In the genomic region with DNA sequence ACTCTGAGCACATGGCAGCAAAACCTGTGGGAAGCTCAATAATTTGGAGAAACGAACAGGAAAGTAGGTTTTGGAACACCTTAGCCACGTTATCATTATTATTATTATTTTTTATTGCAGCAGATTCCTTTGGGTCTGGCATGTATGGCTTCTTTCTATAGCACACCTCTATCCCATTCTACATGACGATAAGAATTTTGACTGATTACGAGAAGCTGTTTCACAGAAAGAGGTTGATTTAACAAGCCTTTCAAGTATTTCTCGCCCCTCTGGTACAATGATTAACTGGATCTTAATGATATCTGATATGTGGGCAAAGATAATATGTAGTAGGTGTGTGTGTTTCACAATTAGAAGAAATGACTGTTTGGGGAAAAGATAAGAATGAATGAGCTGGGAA, we compare ENCODE assay signal across 14 mouse cellular contexts.
"Had no signal": no experiment of that assay in that cellular context is flagged by ENCODE, and none has a peak within 500 bp of the region (broad histone marks: within the 10 kb centered on the region; RNA-seq: fewer than 3 reads in every experiment).

No protein-coding gene starts in this region.

- ATAC-seq: forebrain, embryonic 13.5 days; forebrain, embryonic 14.5 days; forebrain, embryonic 15.5 days; forebrain, embryonic 16.5 days; forebrain, postnatal 0 days had no signal

- H3K4me1 ChIP-seq: embryonic facial prominence, embryonic 12.5 days; embryonic facial prominence, embryonic 13.5 days; embryonic facial prominence, embryonic 15.5 days had no signal

- H3K4me2 ChIP-seq: embryonic facial prominence, embryonic 12.5 days; embryonic facial prominence, embryonic 13.5 days; embryonic facial prominence, embryonic 15.5 days; forebrain, embryonic 12.5 days; forebrain, embryonic 13.5 days; forebrain, embryonic 15.5 days had no signal

- H3K36me3 ChIP-seq: embryonic facial prominence, embryonic 10.5 days; embryonic facial prominence, embryonic 12.5 days; embryonic facial prominence, embryonic 13.5 days; embryonic facial prominence, embryonic 15.5 days; forebrain, embryonic 10.5 days; forebrain, embryonic 12.5 days; forebrain, embryonic 15.5 days had no signal

- H3K4me3 ChIP-seq: embryonic facial prominence, embryonic 10.5 days; embryonic facial prominence, embryonic 12.5 days; embryonic facial prominence, embryonic 13.5 days; embryonic facial prominence, embryonic 15.5 days; erythroblast, embryonic 14.5 days; forebrain, embryonic 10.5 days; forebrain, embryonic 12.5 days; forebrain, embryonic 13.5 days; forebrain, embryonic 15.5 days; gastrocnemius, adult 2 months; heart, adult 2 months had no signal

- H3K9ac ChIP-seq: embryonic facial prominence, embryonic 12.5 days; embryonic facial prominence, embryonic 13.5 days; embryonic facial prominence, embryonic 15.5 days; forebrain, embryonic 12.5 days; forebrain, embryonic 13.5 days; forebrain, embryonic 15.5 days; forebrain, postnatal 0 days had no signal

- H3K9me3 ChIP-seq: embryonic facial prominence, embryonic 10.5 days; embryonic facial prominence, embryonic 12.5 days; embryonic facial prominence, embryonic 13.5 days; embryonic facial prominence, embryonic 15.5 days; forebrain, embryonic 10.5 days; forebrain, embryonic 12.5 days; forebrain, embryonic 13.5 days; forebrain, embryonic 15.5 days had no signal

- H3K27me3 ChIP-seq: embryonic facial prominence, embryonic 12.5 days; embryonic facial prominence, embryonic 13.5 days; embryonic facial prominence, embryonic 15.5 days; forebrain, embryonic 12.5 days; forebrain, embryonic 13.5 days; forebrain, embryonic 15.5 days had no signal

- H3K27ac ChIP-seq: embryonic facial prominence, embryonic 10.5 days; embryonic facial prominence, embryonic 12.5 days; embryonic facial prominence, embryonic 13.5 days; embryonic facial prominence, embryonic 15.5 days; forebrain, embryonic 10.5 days; forebrain, embryonic 12.5 days; forebrain, embryonic 13.5 days; forebrain, embryonic 15.5 days; gastrocnemius, adult 2 months; heart, adult 2 months had no signal
